Mouse (Mus musculus) kidney, embryonic 16.5 days (tissue): ENCODE data around the gene Tusc2. TPM values are rescaled to one million over a fixed set of nuclear protein-coding genes. Genes with fewer than 3 reads are reported as not detected.
"Not testable (repeated sequence)": the region's sequence is repeated elsewhere in the genome, so short reads cannot be mapped to it uniquely, and the experiment has no call there.

ENCODE experiments used
- ATAC-seq: fragments of 200-750 bp; cut with Nextera tagmentation; 2 replicates; pipeline ENCODE4 v1.8.0; 2017; ENCODE audit warnings: moderate TSS enrichment; ENCODE audit not compliant: low FRiP score, low TSS enrichment
- H3K27ac ChIP-seq: fragments of 300-500 bp; sonication (generic); 2 replicates; pipeline ENCODE4 v1.5.1; 2014; ENCODE audit warnings: low read length
- H3K27me3 ChIP-seq: fragments of 300-500 bp; sonication (generic); 2 replicates; pipeline ENCODE4 v1.6.1; 2014; ENCODE audit warnings: low read length, control low read depth, mixed read lengths; ENCODE audit not compliant: insufficient read depth
- H3K36me3 ChIP-seq: fragments of 300-500 bp; sonication (generic); 2 replicates; pipeline ENCODE4 v1.6.1; 2014; ENCODE audit warnings: low read length, control low read depth, mixed read lengths; ENCODE audit not compliant: insufficient read depth
- H3K4me1 ChIP-seq: fragments of 300-500 bp; sonication (generic); 2 replicates; pipeline ENCODE4 v1.6.1; 2014; ENCODE audit warnings: low read length, control low read depth, mixed read lengths; ENCODE audit not compliant: insufficient read depth
- H3K4me2 ChIP-seq: fragments of 300-500 bp; sonication (generic); replicated peaks from 2 replicates; pipeline ENCODE4 v1.6.1; 2014; ENCODE audit warnings: low read depth, low read length
- H3K4me3 ChIP-seq: fragments of 300-500 bp; sonication (generic); 2 replicates; pipeline ENCODE4 v1.5.1; 2014; ENCODE audit warnings: mild to moderate bottlenecking, low read length
- H3K9ac ChIP-seq: fragments of 300-500 bp; sonication (generic); replicated peaks from 2 replicates; pipeline ENCODE4 v1.6.1; 2014; ENCODE audit warnings: low read length
- H3K9me3 ChIP-seq: fragments of 300-500 bp; sonication (generic); 2 replicates; pipeline ENCODE4 v1.6.1; 2016; ENCODE audit warnings: low read length, control low read depth
- WGBS: fragments of 180-500 bp; shearing (Covaris S2); extraction: QIAGEN DNeasy Blood & Tissue Kit; methylation state at CpG from one replicate; pipeline ENCODE4 v1.1.7; 2014; 5-methylcytosine and 5-hydroxymethylcytosine counted together
- polyA plus RNA-seq: library from polyadenylated mRNA; unstranded; fragments of >200 nt; fragmentation: Nextera tagmentation; extraction: Ambion mirVana; gene quantifications from 2 replicates; pipeline ENCODE4 v1.2.1, GENCODE M21; 2015

Gene Tusc2
- polyA plus RNA-seq, 1 experiment from 2014 or later: 48.0 TPM

DNA sequence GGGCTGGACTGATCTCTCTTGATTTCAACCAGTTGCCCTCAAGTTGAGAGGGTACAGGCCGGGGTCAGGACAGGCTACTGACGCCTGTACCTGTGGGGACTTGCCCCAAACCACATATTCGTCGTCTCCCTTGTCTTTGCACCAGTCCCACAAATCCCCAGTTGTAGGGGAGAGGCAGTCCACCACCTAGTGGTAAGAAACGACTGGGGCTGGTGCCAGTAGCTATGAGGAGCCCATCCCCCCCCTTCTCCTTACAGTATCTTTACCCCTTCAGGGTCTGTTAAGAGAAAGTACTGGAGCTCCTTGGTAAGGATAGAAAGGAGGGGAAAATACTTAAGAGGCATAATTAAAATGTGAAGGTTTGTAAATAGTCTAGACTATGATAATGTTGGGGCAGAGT is 2.5 kb downstream of the Tusc2 start:
- ATAC-seq, H3K27ac ChIP-seq, H3K27me3 ChIP-seq, H3K9me3 ChIP-seq: not testable (repeated sequence)
- H3K4me3 ChIP-seq: peak overlapping the region; percentile 22; the same call in 1 of the 2 replicates
- H3K9ac ChIP-seq: 0 out of 2 replicates have a peak overlapping the region, but pooled peaks have one; percentile 33
- 53% methylated on average over 5 of the region's 5 CpGs for WGBS
- peaks cover 48% of the 10 kb centered on the region for H3K4me1 ChIP-seq
- peaks cover 27% of the 10 kb centered on the region for H3K36me3 ChIP-seq
- H3K4me2 ChIP-seq: peak overlapping the region; percentile 26

DNA sequence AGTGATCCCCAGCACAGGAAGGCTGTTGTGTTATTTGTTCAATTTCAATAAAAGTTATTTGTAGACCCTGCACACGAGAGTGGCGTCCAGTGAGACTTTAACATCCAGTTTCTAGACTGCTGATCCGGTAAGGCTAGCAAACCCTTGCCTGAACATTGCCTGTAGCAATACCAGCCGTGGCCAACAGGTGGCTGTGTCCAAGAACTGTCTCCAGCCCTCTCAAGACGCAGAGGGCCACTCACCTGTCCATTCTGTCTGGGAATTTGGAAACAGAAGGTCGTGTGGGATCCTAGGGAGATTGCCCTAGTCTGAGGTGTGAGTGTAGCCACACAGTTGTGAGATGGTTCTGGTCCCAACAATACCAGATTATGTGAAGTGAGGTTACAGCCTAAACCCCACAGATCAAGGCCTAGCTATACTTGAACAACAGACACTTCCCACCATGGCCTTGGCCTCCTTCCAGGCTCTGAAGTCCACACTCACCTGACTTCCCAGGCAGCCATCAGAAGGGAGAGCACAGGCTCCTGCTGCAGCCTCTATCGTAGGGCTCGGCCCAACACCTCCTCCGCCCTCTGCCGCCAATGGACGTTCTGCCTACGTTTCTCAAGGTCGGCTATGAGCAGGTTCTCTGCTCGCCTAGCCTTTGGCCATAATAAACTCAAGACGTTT is 3.1 kb downstream of the Tusc2 start:
- H3K4me3 ChIP-seq: peak overlapping the region; percentile 22
- H3K4me1 ChIP-seq: peaks cover 54% of the 10 kb centered on the region
- peaks cover 27% of the 10 kb centered on the region for H3K36me3 ChIP-seq
- H3K4me2 ChIP-seq: peak overlapping the region; percentile 58
- peak overlapping the region; percentile 29; the same call in 1 of the 2 replicates for H3K9ac ChIP-seq
- WGBS: 54% methylated on average over 15 of the region's 15 CpGs
- no peak for ATAC-seq
- H3K9me3 ChIP-seq: no peaks in the 10 kb centered on the region
- H3K27ac ChIP-seq: peak overlapping the region; percentile 96
- H3K27me3 ChIP-seq: no peaks in the 10 kb centered on the region

DNA sequence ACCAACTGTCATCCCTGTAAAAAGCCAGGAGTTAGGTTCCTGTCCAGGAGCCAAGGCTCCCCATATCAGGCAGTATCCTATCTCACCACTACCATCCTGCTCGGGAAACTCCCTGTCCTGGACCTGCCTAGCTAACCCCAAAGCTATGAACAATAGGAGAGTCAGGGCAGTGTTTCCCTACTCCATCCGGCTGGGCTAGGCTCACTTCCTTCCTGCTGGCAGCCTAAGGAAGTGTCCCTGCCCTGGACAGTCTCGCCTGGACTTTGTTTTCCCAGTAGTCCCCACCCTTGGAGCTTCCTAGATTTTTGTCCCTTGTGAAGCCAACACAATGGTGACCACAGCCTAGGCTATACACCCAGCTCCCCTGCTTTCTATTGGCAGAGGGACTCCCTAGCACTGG is 3.8 kb downstream of the Tusc2 start:
- WGBS: 65% methylated on average over 3 of the region's 3 CpGs
- H3K27ac ChIP-seq: peak overlapping the region; percentile 96
- H3K9ac ChIP-seq: peak overlapping the region; percentile 29; the same call in 1 of the 2 replicates
- ATAC-seq: peak; percentile 32
- peaks cover 27% of the 10 kb centered on the region for H3K36me3 ChIP-seq
- no peaks in the 10 kb centered on the region for H3K27me3 ChIP-seq
- peaks cover 58% of the 10 kb centered on the region for H3K4me1 ChIP-seq
- no peaks in the 10 kb centered on the region for H3K9me3 ChIP-seq
- peak overlapping the region; percentile 58 for H3K4me2 ChIP-seq
- H3K4me3 ChIP-seq: no peak overlapping the region

DNA sequence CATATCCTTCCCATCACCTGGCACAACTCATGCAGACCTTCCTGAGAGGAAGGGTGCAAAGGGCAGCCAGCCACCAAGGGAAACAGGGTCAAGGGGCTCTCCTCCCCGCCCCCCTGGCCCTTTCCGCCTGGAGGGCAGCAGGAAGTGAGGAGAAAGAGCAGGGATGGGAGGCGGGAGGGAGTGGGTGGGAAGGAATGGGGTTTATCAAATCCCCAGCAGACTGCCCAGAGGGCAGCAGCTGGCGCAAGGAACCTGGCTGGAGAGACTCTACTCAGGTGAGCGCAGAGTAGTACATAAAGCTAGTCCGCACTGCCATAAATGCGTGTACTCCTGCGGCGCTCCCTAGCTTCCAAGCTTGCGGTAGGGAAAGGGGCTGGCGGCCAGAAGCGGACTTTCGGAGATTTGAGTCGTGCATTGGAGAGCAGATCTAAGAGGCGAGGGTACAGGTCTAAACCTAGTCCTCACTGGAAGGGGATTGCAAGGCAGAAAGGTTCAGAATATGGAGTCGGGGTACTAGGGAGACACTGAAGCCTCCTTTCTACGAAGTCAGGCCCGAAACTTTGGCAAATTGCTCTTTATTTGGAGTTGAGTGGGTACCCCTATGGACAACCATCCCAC is 4.8 kb downstream of the Tusc2 start, which contains the start of gene Hyal2:
TSS of gene Hyal2 (plus strand) at position 244 of the 618 bp plus-strand sequence.
- Histone ChIP-seq H3K27me3 (no peaks in the 10 kb centered on the region), H3K9ac (peak within 1 kb of the TSS; percentile 85), H3K4me1 (peaks cover 54% of the 10 kb centered on the region), H3K27ac (peak within 1 kb of the TSS; percentile 96), H3K4me2 (peak within 1 kb of the TSS; percentile 58), H3K9me3 (no peaks in the 10 kb centered on the region), H3K4me3 (peak within 1 kb of the TSS; percentile 87), H3K36me3 (peaks cover 32% of the 10 kb centered on the region)
- WGBS: 6% methylated on average over 18 of the region's 18 CpGs
- ATAC-seq: no peak

DNA sequence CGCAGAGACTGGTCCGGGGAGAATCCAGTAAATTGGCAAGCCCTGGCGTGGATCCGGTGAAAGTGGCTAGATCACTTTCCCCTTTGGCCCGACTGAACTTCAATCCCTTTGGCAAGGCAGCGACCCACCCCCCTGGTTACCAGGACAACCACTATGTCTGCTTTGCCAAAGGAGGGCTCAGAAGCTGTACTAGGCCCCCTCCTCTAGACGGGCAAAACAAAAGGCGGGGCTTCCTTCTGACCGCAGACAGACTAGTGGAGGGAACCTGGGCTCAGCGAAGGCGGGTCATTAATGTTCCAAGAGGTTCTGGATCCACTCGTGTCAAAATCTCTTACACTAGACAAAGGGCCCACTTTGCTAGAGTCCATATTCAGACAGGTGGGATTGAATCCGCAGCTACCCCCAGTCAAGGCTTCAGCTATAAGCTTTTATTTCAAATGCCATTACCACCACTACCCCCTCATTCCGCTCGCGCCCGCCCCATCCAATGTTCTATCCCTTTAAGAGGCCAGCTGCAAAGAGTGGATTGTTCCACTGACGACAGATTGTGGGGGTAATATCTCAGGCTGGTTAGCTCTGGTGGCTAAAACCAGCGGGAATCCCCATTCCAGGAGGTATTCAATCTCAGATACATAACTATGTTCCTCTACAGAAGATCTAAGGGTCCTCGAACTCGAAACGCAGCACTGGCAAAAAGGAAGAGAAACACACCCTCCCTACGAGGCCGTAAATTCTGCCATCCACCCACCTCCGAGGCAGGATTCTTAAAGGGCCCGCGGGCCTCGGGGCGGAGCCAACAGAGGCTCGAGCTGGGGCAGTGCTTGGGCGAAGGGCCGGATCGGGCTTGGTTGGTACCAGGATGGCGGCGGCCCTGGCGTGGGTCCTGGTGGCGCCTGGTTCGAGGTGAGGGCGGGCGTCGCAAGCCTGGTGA is 5.5 kb downstream of the Tusc2 start:
- Histone ChIP-seq H3K9me3 (no peaks in the 10 kb centered on the region), H3K4me1 (peaks cover 52% of the 10 kb centered on the region), H3K4me2 (peak overlapping the region; percentile 58), H3K4me3 (peak overlapping the region; percentile 87), H3K27me3 (no peaks in the 10 kb centered on the region), H3K36me3 (peaks cover 39% of the 10 kb centered on the region), H3K27ac (peak overlapping the region; percentile 96), H3K9ac (peak overlapping the region; percentile 85)
- ATAC-seq: peak; percentile 80
- WGBS: under 1% methylated on average over 41 of the region's 41 CpGs

DNA sequence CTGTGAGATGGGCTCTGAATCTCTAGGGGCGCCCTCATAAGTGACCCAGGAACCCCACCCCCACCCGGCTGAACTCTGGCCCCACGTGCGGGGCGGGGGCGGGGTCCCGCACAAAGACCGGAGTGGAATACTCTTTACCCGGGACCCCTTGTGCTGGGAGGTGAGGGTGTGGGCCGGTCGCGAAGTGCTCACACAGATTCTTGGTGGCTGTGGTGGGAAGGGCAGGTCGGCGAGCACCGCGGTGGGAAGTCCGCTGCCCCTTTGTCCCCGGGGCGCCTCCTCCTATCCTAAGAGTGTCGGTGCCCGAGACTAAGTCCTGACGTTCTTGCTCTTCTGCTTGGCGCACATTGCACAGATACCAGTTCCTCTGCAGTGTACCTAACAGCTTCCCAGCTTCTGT is 6.2 kb downstream of the Tusc2 start:
- H3K4me3 ChIP-seq: peak overlapping the region; percentile 87
- ATAC-seq: no peak; the same call in none of the 2 replicates
- WGBS: 1% methylated on average over 23 of the region's 23 CpGs
- no peaks in the 10 kb centered on the region for H3K27me3 ChIP-seq
- H3K4me1 ChIP-seq: peaks cover 45% of the 10 kb centered on the region
- peak overlapping the region; percentile 96 for H3K27ac ChIP-seq
- H3K9me3 ChIP-seq: no peaks in the 10 kb centered on the region
- H3K36me3 ChIP-seq: peaks cover 43% of the 10 kb centered on the region
- H3K4me2 ChIP-seq: peak overlapping the region; percentile 58
- peak overlapping the region; percentile 85 for H3K9ac ChIP-seq

DNA sequence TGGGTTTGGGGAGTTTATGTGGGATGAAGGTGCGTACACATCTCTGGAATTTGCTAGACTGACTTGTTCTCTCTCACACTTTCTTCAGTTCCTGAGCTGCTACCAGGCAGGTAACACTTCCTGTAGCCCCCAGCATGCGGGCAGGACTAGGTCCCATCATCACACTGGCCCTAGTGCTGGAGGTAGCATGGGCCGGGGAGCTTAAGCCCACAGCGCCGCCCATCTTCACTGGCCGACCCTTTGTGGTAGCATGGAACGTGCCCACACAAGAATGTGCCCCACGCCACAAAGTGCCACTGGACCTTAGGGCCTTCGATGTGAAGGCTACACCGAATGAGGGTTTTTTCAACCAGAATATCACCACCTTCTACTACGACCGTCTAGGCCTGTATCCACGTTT is 7.0 kb downstream of the Tusc2 start:
- Histone ChIP-seq H3K27ac (peak overlapping the region; percentile 96; the same call in 1 of the 2 replicates), H3K4me3 (peak overlapping the region; percentile 87), H3K9ac (peak overlapping the region; percentile 85), H3K36me3 (peaks cover 43% of the 10 kb centered on the region), H3K9me3 (no peaks in the 10 kb centered on the region), H3K27me3 (no peaks in the 10 kb centered on the region), H3K4me2 (peak overlapping the region; percentile 58), H3K4me1 (peaks cover 39% of the 10 kb centered on the region)
- no peak for ATAC-seq
- WGBS: 34% methylated on average over 13 of the region's 13 CpGs

DNA sequence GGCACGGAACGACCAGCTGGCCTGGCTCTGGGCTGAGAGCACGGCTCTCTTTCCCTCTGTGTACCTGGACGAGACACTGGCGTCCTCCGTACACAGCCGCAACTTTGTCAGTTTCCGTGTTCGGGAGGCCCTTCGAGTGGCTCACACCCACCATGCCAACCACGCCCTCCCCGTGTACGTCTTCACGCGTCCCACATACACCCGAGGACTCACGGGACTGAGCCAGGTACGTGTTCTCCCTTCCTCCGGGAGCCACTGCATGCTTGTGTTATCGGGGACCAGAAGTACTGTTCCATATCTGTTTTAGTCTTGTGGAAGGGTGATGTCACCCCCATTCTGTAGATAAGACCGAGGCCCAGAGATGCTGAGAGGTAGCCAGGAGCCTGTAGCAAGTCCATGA is 7.8 kb downstream of the Tusc2 start:
- no peak for ATAC-seq
- 89% methylated on average over 21 of the region's 21 CpGs for WGBS
- H3K4me1 ChIP-seq: peaks cover 43% of the 10 kb centered on the region

DNA sequence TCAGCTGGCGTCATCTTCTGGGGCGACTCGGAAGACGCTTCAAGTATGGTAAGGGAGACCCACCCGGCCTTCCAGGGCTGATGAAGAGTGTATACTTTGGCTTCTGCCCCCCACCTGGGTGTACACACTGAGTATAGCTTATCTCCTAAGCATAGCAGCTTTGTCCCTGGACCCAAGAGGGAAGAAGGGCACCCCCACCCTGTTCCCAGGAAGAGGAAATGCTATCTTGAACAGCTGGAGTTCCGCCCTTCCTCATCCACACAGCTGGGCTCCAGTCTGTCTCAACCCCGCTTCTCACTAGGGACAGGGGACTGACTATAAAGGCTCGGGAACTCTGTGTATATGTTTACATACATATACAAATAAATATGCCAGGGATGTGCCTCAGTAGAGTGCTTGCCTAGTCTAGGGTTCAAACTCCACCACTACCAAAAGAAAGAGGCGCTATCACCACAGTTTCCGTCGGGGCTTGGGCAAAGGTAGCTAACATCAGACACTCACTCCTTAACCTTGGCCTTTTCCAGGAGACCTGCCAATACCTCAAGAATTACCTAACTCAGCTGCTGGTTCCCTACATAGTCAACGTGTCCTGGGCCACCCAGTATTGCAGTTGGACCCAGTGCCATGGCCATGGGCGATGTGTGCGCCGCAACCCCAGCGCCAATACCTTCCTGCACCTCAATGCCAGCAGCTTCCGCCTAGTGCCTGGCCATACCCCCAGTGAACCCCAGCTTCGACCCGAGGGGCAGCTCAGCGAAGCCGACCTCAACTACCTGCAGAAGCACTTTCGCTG is 8.7 kb downstream of the Tusc2 start:
- H3K9me3 ChIP-seq: no peaks in the 10 kb centered on the region
- peaks cover 47% of the 10 kb centered on the region for H3K4me1 ChIP-seq
- no peaks in the 10 kb centered on the region for H3K27me3 ChIP-seq
- H3K27ac ChIP-seq: no peak overlapping the region
- ATAC-seq: no peak
- H3K4me3 ChIP-seq: 0 out of 2 replicates have a peak overlapping the region, but pooled peaks have one; percentile 2
- peak overlapping the region; percentile 58 for H3K4me2 ChIP-seq
- no peak overlapping the region for H3K9ac ChIP-seq
- H3K36me3 ChIP-seq: peaks cover 42% of the 10 kb centered on the region
- 90% methylated on average over 22 of the region's 22 CpGs for WGBS

More for the DNA sequence above, 7.8 kb downstream of the Tusc2 start:
- Histone ChIP-seq H3K36me3 (peaks cover 42% of the 10 kb centered on the region), H3K27ac (no peak overlapping the region), H3K27me3 (no peaks in the 10 kb centered on the region), H3K4me3 (peak overlapping the region; percentile 87), H3K9ac (peak overlapping the region; percentile 85), H3K4me2 (peak overlapping the region; percentile 58), H3K9me3 (no peaks in the 10 kb centered on the region)
